Mouse (Mus musculus): ENCODE results near the gene Abhd2. TPM values are rescaled to one million over a fixed set of nuclear protein-coding genes. Genes with fewer than 3 reads are reported as not detected.
A peak's percentile ranks its signal among the peaks of the same experiment; 100 is the strongest.

Gene Abhd2
- total RNA-seq, 2 experiments from 2014 or later: 24.7 to 27.2 TPM

GRCm38 (mm10) chr7:79294449-79294980, 21.5 kb downstream of the Abhd2 start:
- no peak for DNase-seq

GRCm38 (mm10) chr7:79295196-79295826, 22.3 kb downstream of the Abhd2 start:
- no peak for DNase-seq

GRCm38 (mm10) chr7:79298681-79299080, 25.7 kb downstream of the Abhd2 start:
- no peak for DNase-seq

- DNase-seq: no peak
Measured at GRCm38 (mm10) chr7:79299548-79299947, 26.5 kb downstream of the Abhd2 start.

GRCm38 (mm10) chr7:79300432-79301151, 27.6 kb downstream of the Abhd2 start:
- no peak for DNase-seq

GRCm38 (mm10) chr7:79302145-79302544, 29.1 kb downstream of the Abhd2 start:
- DNase-seq: no peak

- no peak for DNase-seq
Measured at GRCm38 (mm10) chr7:79302586-79302985, 29.6 kb downstream of the Abhd2 start.

- no peak for DNase-seq
Measured at GRCm38 (mm10) chr7:79303183-79303761, 30.3 kb downstream of the Abhd2 start.

- no peak for DNase-seq
Measured at GRCm38 (mm10) chr7:79308455-79309030, 35.5 kb downstream of the Abhd2 start.

GRCm38 (mm10) chr7:79309247-79310190, 36.5 kb downstream of the Abhd2 start:
- peak; percentile 48 for DNase-seq

- DNase-seq: no peak
Measured at GRCm38 (mm10) chr7:79310191-79310555, 37.2 kb downstream of the Abhd2 start.

GRCm38 (mm10) chr7:79311420-79311988, 38.5 kb downstream of the Abhd2 start:
- DNase-seq: peak; percentile 56

GRCm38 (mm10) chr7:79312246-79312645, 39.2 kb downstream of the Abhd2 start:
- DNase-seq: no peak

- DNase-seq: no peak
Measured at GRCm38 (mm10) chr7:79313519-79314059, 40.6 kb downstream of the Abhd2 start.

GRCm38 (mm10) chr7:79314517-79314916, 41.5 kb downstream of the Abhd2 start:
- DNase-seq: no peak

- no peak for DNase-seq
Measured at GRCm38 (mm10) chr7:79315149-79315548, 42.1 kb downstream of the Abhd2 start.

GRCm38 (mm10) chr7:79316069-79316695, 43.2 kb downstream of the Abhd2 start:
- no peak for DNase-seq

GRCm38 (mm10) chr7:79317576-79317975, 44.6 kb downstream of the Abhd2 start:
- DNase-seq: no peak

GRCm38 (mm10) chr7:79318110-79318801, 45.3 kb downstream of the Abhd2 start:
- no peak for DNase-seq

- DNase-seq: no peak
Measured at GRCm38 (mm10) chr7:79323855-79324254, 50.9 kb downstream of the Abhd2 start.
